Mouse (Mus musculus): ENCODE measurements around the gene Nav1. TPM values are rescaled to one million over a fixed set of nuclear protein-coding genes. Genes with fewer than 3 reads are reported as not detected.

The Nav1 gene
- polyA plus RNA-seq, 1 experiment from 2014 or later, result 25.6 TPM

DNA sequence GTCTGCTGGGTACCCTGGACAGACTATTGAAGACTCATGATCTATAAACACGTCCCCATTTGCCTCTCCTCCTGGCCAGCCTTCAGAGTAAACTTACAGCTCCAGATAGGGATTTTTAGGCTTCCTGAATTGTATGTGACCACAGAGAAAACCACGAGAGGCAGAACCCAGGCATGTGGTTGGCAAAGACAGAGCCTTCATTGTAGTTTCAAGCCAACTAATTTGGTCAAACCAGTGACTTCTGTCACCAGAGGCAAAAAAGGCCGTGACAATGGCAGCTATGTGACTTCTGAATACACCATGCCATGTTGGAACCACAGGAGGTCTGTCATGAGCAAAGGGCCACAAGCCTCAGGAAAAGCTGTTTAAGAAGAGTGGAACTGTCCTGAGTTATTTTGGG, 18.6 kb upstream of the Nav1 start:
- H3K4me1 ChIP-seq (ENCODE audit: control insufficient read depth, insufficient read depth, low read length), result no peaks in the 10 kb centered on the region
- H3K36me3 ChIP-seq (ENCODE audit: control insufficient read depth, insufficient read depth, low read length), result no peaks in the 10 kb centered on the region
- no peak overlapping the region for H3K27ac ChIP-seq (ENCODE audit: low read length)
- 76% methylated on average over 3 of the region's 3 CpGs for WGBS
- no peaks in the 10 kb centered on the region for H3K27me3 ChIP-seq (ENCODE audit: control insufficient read depth, insufficient read depth, low read length)
- H3K9ac ChIP-seq (replicated peaks; ENCODE audit: low read depth, low read length), result no peak overlapping the region
- ATAC-seq (ENCODE audit: insufficient number of reproducible peaks, insufficient read depth, low FRiP score, low read depth), result no peak
- no peak overlapping the region for H3K4me2 ChIP-seq (replicated peaks; ENCODE audit: low read depth, low read length)
- H3K4me3 ChIP-seq (ENCODE audit: low read depth, low read length), result no peak overlapping the region
- H3K9me3 ChIP-seq (ENCODE audit: control insufficient read depth, low read depth, low read length), result no peaks in the 10 kb centered on the region

DNA sequence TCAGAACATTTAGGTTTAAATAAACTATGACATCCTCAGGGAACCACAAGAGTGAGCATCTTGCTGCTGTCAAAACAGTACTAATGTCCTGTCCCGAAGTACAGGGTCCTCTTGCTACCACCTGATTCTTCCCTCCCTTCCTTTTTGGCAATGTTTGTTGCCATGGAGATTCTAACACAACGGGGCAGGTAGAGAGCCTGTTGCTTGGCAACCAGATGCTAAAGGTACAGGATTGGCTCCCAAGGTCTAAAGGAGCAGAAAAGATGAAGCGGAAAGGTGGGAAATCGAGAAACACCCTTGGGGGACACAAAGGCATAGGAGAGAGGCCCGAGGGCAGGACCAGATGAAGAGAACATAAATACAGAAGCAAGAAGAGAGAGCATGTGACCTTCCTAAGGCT, 17.6 kb upstream of the Nav1 start:
- no peak overlapping the region for H3K9ac ChIP-seq (replicated peaks; ENCODE audit: low read depth, low read length)
- no peaks in the 10 kb centered on the region for H3K27me3 ChIP-seq (ENCODE audit: control insufficient read depth, insufficient read depth, low read length)
- H3K4me1 ChIP-seq (ENCODE audit: control insufficient read depth, insufficient read depth, low read length), result no peaks in the 10 kb centered on the region
- no peak overlapping the region for H3K4me2 ChIP-seq (replicated peaks; ENCODE audit: low read depth, low read length)
- no peaks in the 10 kb centered on the region for H3K9me3 ChIP-seq (ENCODE audit: control insufficient read depth, low read depth, low read length)
- H3K27ac ChIP-seq (ENCODE audit: low read length), result no peak overlapping the region
- 70% methylated on average over 5 of the region's 5 CpGs for WGBS
- no peaks in the 10 kb centered on the region for H3K36me3 ChIP-seq (ENCODE audit: control insufficient read depth, insufficient read depth, low read length)
- H3K4me3 ChIP-seq (ENCODE audit: low read depth, low read length), result no peak overlapping the region
- no peak for ATAC-seq (ENCODE audit: insufficient number of reproducible peaks, insufficient read depth, low FRiP score, low read depth)

DNA sequence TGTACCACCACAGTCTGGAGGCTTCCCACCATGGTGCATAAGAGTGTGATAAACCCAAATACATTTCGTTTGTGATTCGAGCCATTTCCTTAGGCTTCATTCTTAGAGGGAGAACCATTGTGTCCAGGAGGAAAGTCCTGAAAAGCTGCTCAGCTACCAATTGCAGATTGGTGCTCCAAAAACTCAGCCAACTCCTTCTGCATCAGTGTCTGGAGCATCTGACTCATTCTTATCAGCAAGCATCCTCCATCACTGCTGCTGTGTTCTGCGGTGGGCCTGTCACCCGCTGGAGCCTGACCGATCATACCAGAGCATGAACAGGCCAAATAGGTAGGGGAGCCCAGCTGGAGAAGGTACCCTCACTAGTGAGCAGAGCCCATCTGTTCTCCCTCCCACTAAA, 16.0 kb upstream of the Nav1 start:
- H3K4me3 ChIP-seq (ENCODE audit: low read depth, low read length), result no peak overlapping the region
- H3K36me3 ChIP-seq (ENCODE audit: control insufficient read depth, insufficient read depth, low read length), result no peaks in the 10 kb centered on the region
- H3K27ac ChIP-seq (ENCODE audit: low read length), result no peak overlapping the region
- H3K9ac ChIP-seq (replicated peaks; ENCODE audit: low read depth, low read length), result no peak overlapping the region
- no peaks in the 10 kb centered on the region for H3K27me3 ChIP-seq (ENCODE audit: control insufficient read depth, insufficient read depth, low read length)
- no peak for ATAC-seq (ENCODE audit: insufficient number of reproducible peaks, insufficient read depth, low FRiP score, low read depth)
- 85% methylated on average over 5 of the region's 5 CpGs for WGBS
- no peaks in the 10 kb centered on the region for H3K4me1 ChIP-seq (ENCODE audit: control insufficient read depth, insufficient read depth, low read length)
- H3K4me2 ChIP-seq (replicated peaks; ENCODE audit: low read depth, low read length), result no peak overlapping the region
- H3K9me3 ChIP-seq (ENCODE audit: control insufficient read depth, low read depth, low read length), result no peaks in the 10 kb centered on the region

GRCm38 (mm10) chr1:135621307-135621706, 14.2 kb upstream of the Nav1 start:
- no peaks in the 10 kb centered on the region for H3K4me1 ChIP-seq (ENCODE audit: control insufficient read depth, insufficient read depth, low read length)
- H3K27ac ChIP-seq (ENCODE audit: low read length), result no peak overlapping the region
- no peak overlapping the region for H3K4me3 ChIP-seq (ENCODE audit: low read depth, low read length)
- ATAC-seq (ENCODE audit: insufficient number of reproducible peaks, insufficient read depth, low FRiP score, low read depth), result no peak
- 44% methylated on average over 3 of the region's 3 CpGs for WGBS
- H3K36me3 ChIP-seq (ENCODE audit: control insufficient read depth, insufficient read depth, low read length), result no peaks in the 10 kb centered on the region
- no peaks in the 10 kb centered on the region for H3K9me3 ChIP-seq (ENCODE audit: control insufficient read depth, low read depth, low read length)
- no peak overlapping the region for H3K4me2 ChIP-seq (replicated peaks; ENCODE audit: low read depth, low read length)
- no peaks in the 10 kb centered on the region for H3K27me3 ChIP-seq (ENCODE audit: control insufficient read depth, insufficient read depth, low read length)
- no peak overlapping the region for H3K9ac ChIP-seq (replicated peaks; ENCODE audit: low read depth, low read length)

DNA sequence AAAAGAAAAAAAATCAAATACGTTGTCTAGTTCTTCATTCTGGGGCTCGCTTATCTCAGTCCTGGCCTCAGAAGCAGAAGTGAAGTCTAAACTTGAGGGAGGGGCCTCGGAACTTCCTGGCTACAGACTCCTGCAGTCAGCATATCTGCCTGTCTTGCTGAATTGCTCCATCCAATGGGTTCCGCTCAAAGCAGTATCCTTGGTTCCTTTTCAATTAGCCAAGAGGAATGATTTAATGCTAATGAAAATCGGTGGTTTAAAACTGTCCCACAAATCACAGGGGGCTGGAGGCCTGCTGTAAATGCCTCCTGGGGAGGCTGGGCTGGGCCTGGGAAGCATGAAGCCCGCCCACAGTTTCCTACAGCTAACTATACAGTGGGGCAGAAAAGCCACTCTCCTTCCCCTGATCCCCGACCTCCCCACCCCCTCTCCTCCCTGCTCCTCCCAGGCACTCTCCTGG, 12.9 kb upstream of the Nav1 start:
- H3K4me2 ChIP-seq (replicated peaks; ENCODE audit: low read depth, low read length), result no peak overlapping the region
- no peak overlapping the region for H3K27ac ChIP-seq (ENCODE audit: low read length)
- no peak for ATAC-seq (ENCODE audit: insufficient number of reproducible peaks, insufficient read depth, low FRiP score, low read depth)
- no peaks in the 10 kb centered on the region for H3K4me1 ChIP-seq (ENCODE audit: control insufficient read depth, insufficient read depth, low read length)
- WGBS, result 13% methylated on average over 7 of the region's 7 CpGs
- no peak overlapping the region for H3K4me3 ChIP-seq (ENCODE audit: low read depth, low read length)
- H3K9me3 ChIP-seq (ENCODE audit: control insufficient read depth, low read depth, low read length), result no peaks in the 10 kb centered on the region
- no peaks in the 10 kb centered on the region for H3K27me3 ChIP-seq (ENCODE audit: control insufficient read depth, insufficient read depth, low read length)
- no peak overlapping the region for H3K9ac ChIP-seq (replicated peaks; ENCODE audit: low read depth, low read length)
- H3K36me3 ChIP-seq (ENCODE audit: control insufficient read depth, insufficient read depth, low read length), result no peaks in the 10 kb centered on the region

GRCm38 (mm10) chr1:135619130-135619529, 12.0 kb upstream of the Nav1 start:
- H3K36me3 ChIP-seq (ENCODE audit: control insufficient read depth, insufficient read depth, low read length), result no peaks in the 10 kb centered on the region
- H3K27me3 ChIP-seq (ENCODE audit: control insufficient read depth, insufficient read depth, low read length), result no peaks in the 10 kb centered on the region
- no peak overlapping the region for H3K4me2 ChIP-seq (replicated peaks; ENCODE audit: low read depth, low read length)
- H3K9me3 ChIP-seq (ENCODE audit: control insufficient read depth, low read depth, low read length), result no peaks in the 10 kb centered on the region
- H3K9ac ChIP-seq (replicated peaks; ENCODE audit: low read depth, low read length), result no peak overlapping the region
- H3K4me1 ChIP-seq (ENCODE audit: control insufficient read depth, insufficient read depth, low read length), result no peaks in the 10 kb centered on the region
- no peak overlapping the region for H3K27ac ChIP-seq (ENCODE audit: low read length)
- H3K4me3 ChIP-seq (ENCODE audit: low read depth, low read length), result no peak overlapping the region
- 61% methylated on average over 7 of the region's 7 CpGs for WGBS
- ATAC-seq (ENCODE audit: insufficient number of reproducible peaks, insufficient read depth, low FRiP score, low read depth), result no peak

GRCm38 (mm10) chr1:135617344-135617743, 10.2 kb upstream of the Nav1 start:
- WGBS, result 83% methylated on average over 3 of the region's 3 CpGs
- no peaks in the 10 kb centered on the region for H3K27me3 ChIP-seq (ENCODE audit: control insufficient read depth, insufficient read depth, low read length)
- no peak overlapping the region for H3K4me3 ChIP-seq (ENCODE audit: low read depth, low read length)
- H3K9me3 ChIP-seq (ENCODE audit: control insufficient read depth, low read depth, low read length), result no peaks in the 10 kb centered on the region
- no peak overlapping the region for H3K9ac ChIP-seq (replicated peaks; ENCODE audit: low read depth, low read length)
- H3K27ac ChIP-seq (ENCODE audit: low read length), result no peak overlapping the region
- H3K36me3 ChIP-seq (ENCODE audit: control insufficient read depth, insufficient read depth, low read length), result no peaks in the 10 kb centered on the region
- no peaks in the 10 kb centered on the region for H3K4me1 ChIP-seq (ENCODE audit: control insufficient read depth, insufficient read depth, low read length)
- H3K4me2 ChIP-seq (replicated peaks; ENCODE audit: low read depth, low read length), result no peak overlapping the region
- ATAC-seq (ENCODE audit: insufficient number of reproducible peaks, insufficient read depth, low FRiP score, low read depth), result no peak

- Histone ChIP-seq H3K4me3 (ENCODE audit: low read depth, low read length) (no peak overlapping the region), H3K27me3 (ENCODE audit: control insufficient read depth, insufficient read depth, low read length) (no peaks in the 10 kb centered on the region), H3K27ac (ENCODE audit: low read length) (no peak overlapping the region), H3K9me3 (ENCODE audit: control insufficient read depth, low read depth, low read length) (no peaks in the 10 kb centered on the region), H3K4me2 (replicated peaks; ENCODE audit: low read depth, low read length) (no peak overlapping the region), H3K36me3 (ENCODE audit: control insufficient read depth, insufficient read depth, low read length) (no peaks in the 10 kb centered on the region), H3K4me1 (ENCODE audit: control insufficient read depth, insufficient read depth, low read length) (no peaks in the 10 kb centered on the region), H3K9ac (replicated peaks; ENCODE audit: low read depth, low read length) (no peak overlapping the region)
- 18% methylated on average over 20 of the region's 20 CpGs for WGBS
- ATAC-seq (ENCODE audit: insufficient number of reproducible peaks, insufficient read depth, low FRiP score, low read depth), result no peak
Measured at GRCm38 (mm10) chr1:135615715-135616641, 8.9 kb upstream of the Nav1 start.

DNA sequence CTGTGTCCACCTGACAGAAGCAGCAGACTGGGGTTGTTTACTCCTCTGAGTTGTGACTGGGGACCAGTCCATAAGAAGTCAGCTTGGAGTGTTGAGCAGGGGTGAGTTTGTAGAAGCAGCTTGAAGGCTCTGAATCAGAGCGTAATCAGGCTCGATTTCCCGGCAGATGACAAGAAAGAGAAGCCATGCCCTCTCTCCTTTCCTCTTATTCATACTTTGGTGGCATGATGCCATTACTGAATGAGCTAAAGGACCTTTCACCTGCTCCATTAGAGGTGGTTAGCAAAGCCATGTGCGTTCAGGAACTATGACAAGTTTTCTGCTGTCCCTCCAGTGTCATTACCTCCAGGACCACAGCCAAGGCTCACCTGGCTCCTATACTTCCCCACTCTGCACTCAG, 2.5 kb upstream of the Nav1 start:
- 79% methylated on average over 4 of the region's 4 CpGs for WGBS
- ATAC-seq (ENCODE audit: insufficient number of reproducible peaks, insufficient read depth, low FRiP score, low read depth), result no peak
- H3K4me1 ChIP-seq (ENCODE audit: control insufficient read depth, insufficient read depth, low read length), result no peaks in the 10 kb centered on the region

More for the DNA sequence above, 2.5 kb upstream of the Nav1 start:
- Histone ChIP-seq H3K4me2 (replicated peaks; ENCODE audit: low read depth, low read length) (no peak overlapping the region), H3K27me3 (ENCODE audit: control insufficient read depth, insufficient read depth, low read length) (no peaks in the 10 kb centered on the region), H3K9me3 (ENCODE audit: control insufficient read depth, low read depth, low read length) (no peaks in the 10 kb centered on the region), H3K27ac (ENCODE audit: low read length) (no peak overlapping the region), H3K9ac (replicated peaks; ENCODE audit: low read depth, low read length) (no peak overlapping the region), H3K4me3 (ENCODE audit: low read depth, low read length) (no peak overlapping the region), H3K36me3 (ENCODE audit: control insufficient read depth, insufficient read depth, low read length) (no peaks in the 10 kb centered on the region)
